ENCODE assay signal across 10 mouse cellular contexts in the genomic region with DNA sequence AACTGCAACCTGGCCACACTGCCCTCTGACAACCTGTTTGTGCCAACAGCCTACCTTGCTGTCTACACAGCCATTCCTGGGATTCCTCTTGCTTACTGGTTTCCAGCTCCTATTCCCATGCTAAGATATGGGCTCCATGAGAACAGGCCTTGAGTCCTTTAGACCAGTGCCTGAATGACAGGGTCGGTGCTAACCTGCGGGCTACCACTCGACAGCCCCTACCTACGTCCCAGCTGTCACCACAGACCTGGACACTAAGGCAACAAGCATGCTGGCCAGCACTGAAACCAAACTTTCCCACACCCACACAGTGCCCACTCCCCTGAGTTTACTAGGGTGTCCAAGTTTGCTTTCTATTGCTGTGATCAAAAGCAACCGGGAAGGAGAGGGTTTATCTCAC. TPM values are rescaled to one million over a fixed set of nuclear protein-coding genes. Genes with fewer than 3 reads are reported as not detected.
DNase-seq lines count a peak whose midpoint lies in the region; ATAC-seq and TF ChIP-seq lines count a peak whose summit lies in the region.
"Had no signal": no experiment of that assay in that cellular context is flagged by ENCODE, and none has a peak within 500 bp of the region (broad histone marks: within the 10 kb centered on the region; RNA-seq: fewer than 3 reads in every experiment).

No protein-coding gene starts in this region.

- no peak overlapping the region for H3K27ac ChIP-seq in layer of hippocampus, adult 2 months
- no peak overlapping the region for H3K27ac ChIP-seq in CH12.LX (ENCODE audit: insufficient read depth, low read depth)
- H3K27ac ChIP-seq in hindbrain, embryonic 15.5 days (replicated peaks), result no peak overlapping the region
- H3K27ac ChIP-seq: liver, embryonic 15.5 days had no signal

- H3K36me3 ChIP-seq in CH12.LX (replicated peaks in 1 of 2; ENCODE audit: control insufficient read depth in 1 of 2, insufficient read depth in 1 of 2, low read length in 1 of 2), result peaks cover 0 to 6% of the 10 kb centered on the region in 2 experiments
- H3K36me3 ChIP-seq in hindbrain, embryonic 15.5 days, result no peaks in the 10 kb centered on the region
- H3K36me3 ChIP-seq: liver, embryonic 15.5 days had no signal

- H3K27me3 ChIP-seq in CH12.LX (replicated peaks), result no peaks in the 10 kb centered on the region
- no peaks in the 10 kb centered on the region; the same call in 1 of the 2 replicates for H3K27me3 ChIP-seq in hindbrain, embryonic 15.5 days
- H3K27me3 ChIP-seq: liver, embryonic 15.5 days had no signal

- dilution Hi-C loops in CH12.LX (cut with MboI; ENCODE audit: extremely low pct_ligation_motif_present, extremely low pct_unique_long_range_greater_than_20kb, low sequenced_read_pairs), result no loop called here

- no peak overlapping the region; the same call in 1 of the 2 replicates for H3K4me3 ChIP-seq in layer of hippocampus, adult 2 months
- H3K4me3 ChIP-seq in CH12.LX (replicated peaks in 1 of 3; ENCODE audit: low read depth in 2 of 3, low read length in 2 of 3, poor library complexity in 1 of 3), result no peak overlapping the region
- 0 out of 2 replicates have a peak overlapping the region, but pooled peaks have one; percentile 92 for H3K4me3 ChIP-seq in hindbrain, embryonic 15.5 days

- peaks cover 7 to 24% of the 10 kb centered on the region in 2 experiments; a peak in 3 of 4 replicates for H3K4me1 ChIP-seq in CH12.LX (ENCODE audit: control insufficient read depth in 1 of 2, insufficient read depth in 2 of 2)
- H3K4me1 ChIP-seq in hindbrain, embryonic 15.5 days (replicated peaks), result peaks cover 20% of the 10 kb centered on the region

- 93% methylated on average over 5 of the region's 5 CpGs for WGBS in hindbrain, embryonic 15.5 days

- DNase-seq in cerebellum, adult 11-12 months, result peak; percentile 3
- DNase-seq in cerebellum, adult 11 months, result no peak
- DNase-seq in layer of hippocampus, adult 11-12 months (ENCODE audit: low spot score), result peak; percentile 1
- no peak for DNase-seq in layer of hippocampus, adult 2 months (ENCODE audit: low spot score in 2 of 2)
- no peak for DNase-seq in CH12.LX (ENCODE audit: extremely low read depth)
- DNase-seq in gastrocnemius, adult 18-20 months (ENCODE audit: low spot score), result no peak
- DNase-seq in left cerebral cortex, postnatal 4 days, result no peak
- DNase-seq: heart, postnatal 4 days had no signal

- no peak overlapping the region for H3K9ac ChIP-seq in CH12.LX (ENCODE audit: insufficient read depth, low read depth)
- H3K9ac ChIP-seq in hindbrain, embryonic 15.5 days, result no peak overlapping the region

- ATAC-seq in hindbrain, embryonic 15.5 days (ENCODE audit: low FRiP score, low read depth), result no peak

- intact Hi-C loops in left cerebral cortex, postnatal 4 days (cut with DNase I), result no loop called here

- H3K9me3 ChIP-seq in CH12.LX (replicated peaks; ENCODE audit: low read length), result no peaks in the 10 kb centered on the region
- no peaks in the 10 kb centered on the region for H3K9me3 ChIP-seq in hindbrain, embryonic 15.5 days
- H3K9me3 ChIP-seq: liver, embryonic 15.5 days had no signal

- TF ChIP-seq POLR2A in CH12.LX (IDR thresholded peaks at IDR 0.05; ENCODE audit: low read depth, low read length), result no peak

- TF ChIP-seq RAD21 in CH12.LX (IDR thresholded peaks at IDR 0.05; ENCODE audit: low read depth, low read length), result no peak

- in situ Hi-C loops in CH12.LX (cut with MboI; ENCODE audit: low pct_ligation_motif_present, low pct_unique_long_range_greater_than_20kb, low sequenced_read_pairs), result no loop called here

- H3K79me2 ChIP-seq in CH12.LX (replicated peaks; ENCODE audit: control insufficient read depth, extremely low read depth, insufficient read depth, poor library complexity, severe bottlenecking), result peaks cover 21% of the 10 kb centered on the region

- TF ChIP-seq EP300 in CH12.LX (IDR thresholded peaks at IDR 0.05; ENCODE audit: low read length), result no peak

- 0 out of 2 replicates have a peak overlapping the region, but pooled peaks have one; percentile 76 for H3K4me2 ChIP-seq in CH12.LX (ENCODE audit: insufficient read depth, low read depth, poor library complexity, severe bottlenecking)
- H3K4me2 ChIP-seq in hindbrain, embryonic 15.5 days, result peak overlapping the region; percentile 98

- no peak for TF ChIP-seq CTCF in layer of hippocampus, adult 2 months (conservative IDR thresholded peaks at IDR 0.05)
- TF ChIP-seq CTCF in CH12.LX (conservative IDR thresholded peaks at IDR 0.05 in 1 of 2, IDR thresholded peaks at IDR 0.05 in 1 of 2; ENCODE audit: low read depth in 2 of 2, low read length in 2 of 2), result no peak

TF ChIP-seq in CH12.LX, 34 proteins besides CTCF, POLR2A, EP300 and RAD21:
- TF ChIP-seq ETS1 (conservative IDR thresholded peaks at IDR 0.05; ENCODE audit: low read depth, low read length) (no peak), MYC (IDR thresholded peaks at IDR 0.05; ENCODE audit: low read depth, low read length) (no peak), CHD1 (IDR thresholded peaks at IDR 0.05; ENCODE audit: low read depth, low read length) (no peak), SMC3 (IDR thresholded peaks at IDR 0.05; ENCODE audit: low read depth, low read length) (no peak), JUN (IDR thresholded peaks at IDR 0.05; ENCODE audit: insufficient read depth, low read depth, low read length) (no peak), MAFK (IDR thresholded peaks at IDR 0.05; ENCODE audit: insufficient replicate concordance, low read length) (no peak), NELFE (IDR thresholded peaks at IDR 0.05; ENCODE audit: low read depth, low read length) (no peak), ZMIZ1 (IDR thresholded peaks at IDR 0.05; ENCODE audit: low read depth, low read length) (no peak), SIN3A (IDR thresholded peaks at IDR 0.05; ENCODE audit: low read length) (no peak), ZC3H11A (IDR thresholded peaks at IDR 0.05; ENCODE audit: low read depth, low read length) (no peak), HCFC1 (IDR thresholded peaks at IDR 0.05; ENCODE audit: low read depth, low read length) (no peak), MAZ (IDR thresholded peaks at IDR 0.05; ENCODE audit: low read depth, low read length) (no peak), JUND (conservative IDR thresholded peaks at IDR 0.05; ENCODE audit: low read depth, low read length) (no peak), POLR2AphosphoS2 (IDR thresholded peaks at IDR 0.05; ENCODE audit: low read depth, low read length) (no peak), KAT2A (IDR thresholded peaks at IDR 0.05; ENCODE audit: insufficient replicate concordance, low read length) (no peak), TCF12 (IDR thresholded peaks at IDR 0.05; ENCODE audit: low read depth, low read length) (no peak), ELF1 (IDR thresholded peaks at IDR 0.05; ENCODE audit: low read depth, low read length) (no peak), GABPA (IDR thresholded peaks at IDR 0.05; ENCODE audit: insufficient replicate concordance, low read depth, low read length) (no peak), USF1 (IDR thresholded peaks at IDR 0.05; ENCODE audit: low read depth, low read length) (no peak), USF2 (conservative IDR thresholded peaks at IDR 0.05; ENCODE audit: low read depth, low read length) (no peak)

RNA-seq across cellular contexts. Expression of a gene that starts 1.6 kb away (rescaled TPM):
- total RNA-seq in layer of hippocampus, adult 2 months (2021), result 10 to 100 TPM; 28.5 to 36.2 TPM
- total RNA-seq in CH12.LX (2012; rRNA removed) (54.3 and 66.9 TPM in 2 replicates), CH12.LX (2014; rRNA removed) (35.5 and 42.4 TPM in 2 replicates)
- 51.5 and 69.7 TPM in 2 replicates for polyA plus RNA-seq in CH12.LX (2012; ENCODE audit: insufficient read length, low read depth)
- polyA plus RNA-seq in hindbrain, embryonic 15.5 days (2015; fragmentation: Nextera tagmentation; extraction: Ambion mirVana), result 44.1 and 46.5 TPM in 2 replicates
- total RNA-seq in gastrocnemius, adult 18-20 months (2021), result 10 to 100 TPM in 1 of 2 experiments, 1 to 10 TPM in 1; 9.4 to 10.7 TPM
- total RNA-seq in left cerebral cortex, postnatal 4 days (2021), result 10 to 100 TPM; 39.7 to 45.2 TPM

Comparison
In these comparisons a context has a peak if more than half of its experiments do, and no peak if none do; other contexts are left out.
1. DNase-seq: peak in cerebellum, adult 11-12 months (single experiment) and layer of hippocampus, adult 11-12 months (single experiment); none in cerebellum, adult 11 months (single experiment), layer of hippocampus, adult 2 months (0 of 2), CH12.LX (single experiment), gastrocnemius, adult 18-20 months (single experiment) and left cerebral cortex, postnatal 4 days (single experiment).